Mouse (Mus musculus): ENCODE data around the gene Sypl.
A peak's percentile ranks its signal among the peaks of the same experiment; 100 is the strongest.

The Sypl gene

DNA sequence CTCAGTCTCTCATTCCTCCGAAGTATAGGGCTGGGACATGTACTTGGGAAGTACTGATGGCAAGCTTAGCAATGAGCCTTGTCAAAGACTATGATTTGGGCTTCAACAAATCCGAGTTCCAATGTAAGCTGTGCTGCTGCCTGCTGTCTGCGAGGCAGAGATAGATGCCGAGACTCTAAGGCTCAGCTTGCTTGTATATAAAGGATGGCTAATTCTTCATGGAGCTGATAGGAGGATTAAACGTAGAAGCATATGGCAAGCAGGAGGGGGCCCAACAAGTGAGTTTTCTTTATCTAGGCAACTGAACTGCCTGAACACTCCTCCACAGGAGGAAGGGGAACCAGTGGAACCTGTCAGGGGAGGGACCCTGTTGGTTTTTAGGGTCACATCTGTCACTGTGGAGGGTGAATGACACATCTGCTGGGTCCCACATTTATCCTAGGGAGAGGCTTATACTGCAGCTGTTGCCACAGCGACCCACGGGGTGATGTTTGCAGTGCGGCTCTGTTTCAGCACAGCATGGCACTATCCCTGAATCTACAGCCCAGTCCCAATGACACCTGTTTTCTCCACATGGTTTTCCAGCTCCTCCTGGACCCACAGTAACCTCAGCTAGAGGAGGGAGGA is 49.8 kb downstream of the Sypl start:
- DNase-seq (ENCODE audit: low spot score in 2 of 2), result no peak

GRCm38 (mm10) chr12:33005858-33006257 is 52.2 kb downstream of the Sypl start:
- no peak for DNase-seq (ENCODE audit: low spot score in 2 of 2)

GRCm38 (mm10) chr12:33007176-33007575 is 53.5 kb downstream of the Sypl start:
- DNase-seq (ENCODE audit: low spot score in 2 of 2), result no peak

GRCm38 (mm10) chr12:33008305-33009110 is 54.8 kb downstream of the Sypl start:
- DNase-seq (ENCODE audit: low spot score in 2 of 2), result peak in 1 of 2 experiments; percentile 39

GRCm38 (mm10) chr12:33009206-33009966 is 55.7 kb downstream of the Sypl start:
- DNase-seq (ENCODE audit: low spot score in 2 of 2), result no peak

GRCm38 (mm10) chr12:33010026-33010425 is 56.3 kb downstream of the Sypl start:
- DNase-seq (ENCODE audit: low spot score in 2 of 2), result peak in 1 of 2 experiments; percentile 53

DNA sequence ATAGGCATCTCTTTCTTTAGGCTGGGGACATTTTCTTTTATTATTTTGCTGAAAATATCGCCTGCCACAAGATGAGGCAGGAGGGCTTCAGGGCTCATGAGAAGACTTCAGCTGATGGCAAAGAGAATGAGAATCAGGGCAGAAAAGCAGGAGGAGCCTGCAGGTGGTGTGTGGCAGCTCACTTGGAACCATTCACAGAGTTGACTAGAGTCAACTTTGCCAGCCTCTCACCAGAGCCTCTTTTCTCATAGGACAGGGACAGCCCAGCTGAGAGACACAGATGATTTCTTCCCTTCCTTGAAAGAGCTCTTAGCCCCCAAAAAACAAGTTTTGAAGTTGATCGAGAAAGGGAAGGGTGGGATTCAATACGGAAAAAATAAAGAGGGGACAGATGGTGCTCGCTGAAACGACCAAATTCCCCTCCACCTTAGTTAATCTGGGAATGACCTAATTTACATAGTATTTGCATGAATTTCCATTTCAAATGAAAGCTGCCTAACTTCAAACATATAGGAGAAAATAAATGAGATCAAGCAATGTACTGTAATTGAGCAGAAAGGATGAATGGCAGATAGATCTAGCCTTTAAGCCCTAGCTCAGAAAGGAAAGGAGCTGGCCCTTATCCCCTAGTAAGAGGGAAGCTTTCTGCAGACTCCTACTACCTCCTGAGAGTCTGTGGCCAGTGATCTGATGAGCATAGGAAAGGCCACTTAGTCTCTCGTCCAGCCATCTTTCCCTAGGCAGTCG is 60.5 kb downstream of the Sypl start:
- DNase-seq (ENCODE audit: low spot score in 2 of 2), result no peak

GRCm38 (mm10) chr12:33015103-33015502 is 61.4 kb downstream of the Sypl start:
- DNase-seq (ENCODE audit: low spot score in 2 of 2), result no peak

- DNase-seq (ENCODE audit: low spot score in 2 of 2), result no peak
Observed at GRCm38 (mm10) chr12:33016824-33017705, 63.4 kb downstream of the Sypl start.

- DNase-seq (ENCODE audit: low spot score in 2 of 2), result no peak
Observed at GRCm38 (mm10) chr12:33018601-33019000, 64.9 kb downstream of the Sypl start.

- no peak for DNase-seq (ENCODE audit: low spot score in 2 of 2)
Observed at GRCm38 (mm10) chr12:33020011-33020410, 66.3 kb downstream of the Sypl start.

DNA sequence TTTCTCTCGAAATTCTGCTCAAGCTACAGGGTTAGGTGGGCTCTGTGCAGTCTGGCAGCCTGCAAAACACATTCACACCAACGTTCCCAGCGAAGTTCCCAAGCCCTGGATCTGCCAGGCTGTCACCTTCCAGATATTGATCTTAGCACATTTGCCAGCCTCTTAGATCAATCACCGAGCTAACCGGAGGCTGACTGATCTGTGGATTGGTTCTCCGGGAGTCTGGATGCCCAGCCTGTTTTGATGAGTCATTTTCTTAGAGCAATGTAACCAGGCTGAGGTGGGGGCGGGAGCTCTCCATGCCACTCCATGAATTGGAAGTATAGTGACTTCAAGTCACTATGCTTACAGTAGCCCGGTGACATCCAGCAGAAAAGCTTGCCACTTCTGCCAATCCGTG is 67.4 kb downstream of the Sypl start:
- DNase-seq (ENCODE audit: low spot score in 2 of 2), result no peak

DNA sequence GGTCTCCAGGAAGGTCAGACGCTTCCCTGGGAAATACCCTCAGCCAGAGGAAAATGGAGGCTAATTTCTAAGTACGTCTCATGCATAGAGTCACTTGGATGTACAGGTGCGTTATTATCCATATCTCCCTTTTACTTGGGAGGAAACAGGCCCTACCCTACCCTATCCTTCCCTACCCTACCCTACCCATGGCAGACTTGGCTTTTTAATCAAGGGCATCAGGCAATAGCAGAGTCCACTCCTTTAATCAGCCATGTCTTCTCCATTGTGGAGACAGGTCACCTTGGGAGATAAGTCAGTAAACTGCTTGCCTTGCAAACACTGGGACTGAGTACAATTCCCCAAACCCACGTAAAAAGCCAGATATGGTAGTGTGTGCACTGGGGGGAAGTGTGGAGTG is 68.1 kb downstream of the Sypl start:
- no peak for DNase-seq (ENCODE audit: low spot score in 2 of 2)

DNA sequence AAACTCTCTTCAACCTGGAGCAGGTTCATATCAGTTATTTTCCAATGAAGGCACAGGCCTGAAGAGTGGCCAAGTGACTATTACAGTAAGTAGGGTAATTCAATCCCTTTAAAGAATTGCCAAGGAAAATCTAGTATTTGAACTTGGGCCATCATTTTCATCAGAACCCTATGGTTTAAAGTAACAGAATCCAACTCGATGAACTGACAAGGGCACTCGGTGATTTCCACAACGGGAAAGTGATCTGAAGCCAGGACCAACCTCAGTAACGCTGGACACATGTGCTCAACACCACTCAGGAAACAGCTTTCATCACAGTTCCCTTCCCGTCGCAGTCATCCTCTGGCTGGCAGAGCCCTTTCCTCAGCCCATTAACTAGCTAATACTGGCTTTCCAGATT is 70.8 kb downstream of the Sypl start:
- DNase-seq (ENCODE audit: low spot score in 2 of 2), result no peak

DNA sequence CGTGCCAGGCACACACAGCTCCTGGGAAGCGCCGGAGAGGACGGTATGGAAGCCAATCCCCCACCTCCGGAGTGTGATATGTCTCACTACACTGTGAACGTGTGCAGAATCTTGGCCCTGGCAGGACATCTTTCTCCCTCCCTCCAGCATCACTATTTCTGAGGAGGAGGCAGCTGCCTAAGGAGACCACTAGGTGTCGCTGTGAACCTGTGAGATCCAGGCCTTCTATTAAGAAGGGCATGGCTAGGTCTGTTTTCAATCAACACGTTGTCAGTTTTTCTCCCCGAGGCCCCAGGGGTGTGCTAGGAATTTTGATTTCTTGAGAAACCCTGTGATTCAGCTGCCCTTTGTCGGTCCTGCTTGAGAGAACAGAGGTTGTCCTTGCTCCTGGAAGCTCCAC is 73.4 kb downstream of the Sypl start:
- peak in 1 of 2 experiments; percentile 80 for DNase-seq (ENCODE audit: low spot score in 2 of 2)

- no peak for DNase-seq (ENCODE audit: low spot score in 2 of 2)
Observed at GRCm38 (mm10) chr12:33028109-33028691, 74.5 kb downstream of the Sypl start.

DNA sequence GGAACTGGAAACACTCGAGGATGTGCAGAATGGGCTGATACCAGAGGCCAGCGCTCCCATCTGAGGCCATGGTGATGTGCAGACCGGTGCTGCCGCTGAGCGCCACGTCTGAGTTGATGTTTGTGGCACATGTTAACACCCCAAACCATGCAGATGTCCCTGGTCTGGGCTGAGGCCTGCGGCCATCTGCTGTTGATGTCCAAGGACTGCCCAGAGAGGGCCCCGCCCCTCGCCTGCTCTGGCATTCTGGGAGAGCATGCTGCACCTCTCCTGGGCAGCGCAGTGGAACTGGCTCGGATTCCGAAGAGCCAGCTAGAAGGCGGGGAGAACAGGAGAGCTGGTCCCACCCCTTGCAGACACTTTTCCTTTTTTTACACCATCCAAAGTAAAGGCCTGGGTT is 75.0 kb downstream of the Sypl start:
- no peak for DNase-seq (ENCODE audit: low spot score in 2 of 2)
